Mouse (Mus musculus) T-cell, adult 2 months (primary cell): ENCODE measurements around the gene Snx11.
A peak's percentile ranks its signal among the peaks of the same experiment; 100 is the strongest.

Experiments used
- DNase-seq: peaks from one replicate; pipeline ENCODE4 v3.0.0; 2022; ENCODE audit warnings: low spot score

The Snx11 gene

DNA sequence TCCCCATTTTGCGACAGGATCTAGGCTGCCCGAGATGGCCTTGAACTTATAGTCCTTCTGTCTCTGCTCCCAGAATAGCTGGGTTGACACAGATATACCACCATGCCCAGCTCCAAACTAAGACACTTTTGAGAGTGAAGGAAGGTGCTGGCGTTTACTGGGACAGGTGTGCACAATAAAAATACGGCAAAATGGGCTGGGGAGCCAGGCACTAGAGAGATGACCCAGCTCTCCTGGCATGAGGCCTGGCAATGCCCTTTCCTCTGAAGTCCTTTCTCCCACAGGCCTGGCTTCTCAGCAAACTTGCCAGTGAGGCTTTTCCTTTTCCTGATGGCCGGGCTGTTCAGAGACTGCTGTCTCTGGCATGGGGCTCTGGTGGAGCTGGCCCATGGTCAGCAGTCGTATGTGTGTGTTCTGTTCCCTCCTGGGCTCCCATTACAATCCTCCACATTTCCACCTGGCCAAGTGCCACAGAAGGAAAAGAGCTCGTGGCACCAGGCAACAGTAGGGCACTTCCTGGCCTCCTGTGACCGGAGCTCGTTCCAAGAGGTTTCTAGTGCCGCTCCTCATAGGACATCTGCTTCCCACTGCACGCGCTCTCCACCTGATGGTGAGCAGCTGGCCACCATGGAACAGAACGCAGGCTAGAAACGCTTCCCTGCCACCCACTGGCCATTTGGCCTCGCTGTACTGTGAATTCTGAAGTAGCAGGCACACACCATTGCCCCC, 14.5 kb downstream of the Snx11 start:
- no peak for DNase-seq

DNA sequence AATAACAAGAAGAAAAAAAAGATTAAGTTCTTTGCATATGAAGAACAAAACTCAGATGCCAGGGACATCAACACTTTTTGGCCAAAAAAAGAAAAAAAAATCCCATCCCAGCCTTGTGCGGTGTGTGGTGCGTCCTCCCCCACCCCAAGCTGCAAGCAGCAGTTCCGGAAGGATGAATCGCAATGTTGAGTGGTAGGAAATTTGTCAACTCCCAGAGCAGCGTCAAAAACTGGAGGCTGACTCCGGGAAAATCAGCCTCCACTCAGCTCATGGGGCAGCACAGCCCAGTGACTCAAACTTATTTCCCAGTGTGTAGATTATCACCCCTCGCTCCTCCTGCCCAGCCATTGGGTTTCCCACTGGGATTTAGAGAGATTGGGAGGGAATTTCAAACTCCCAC, 15.4 kb downstream of the Snx11 start:
- DNase-seq: no peak

DNA sequence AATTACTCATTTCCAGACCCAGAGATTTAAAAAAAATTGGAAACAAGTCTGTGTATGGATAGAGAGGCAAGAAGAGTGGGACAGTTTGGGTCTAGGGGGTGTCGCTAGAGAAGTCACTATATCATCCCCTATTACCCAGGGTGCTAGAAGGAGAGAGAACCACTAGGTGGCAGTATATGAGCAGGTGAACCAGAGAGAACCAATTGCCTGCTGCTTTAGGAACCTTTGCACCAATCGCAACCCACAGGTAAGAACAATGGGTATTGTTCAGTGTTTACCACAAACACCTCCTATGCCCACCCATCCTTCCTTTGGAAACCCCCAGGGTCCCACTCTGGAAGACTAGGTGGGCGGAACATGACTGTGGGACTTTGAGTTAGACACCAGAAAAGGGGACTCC, 17.3 kb downstream of the Snx11 start:
- peak; percentile 64 for DNase-seq

- no peak for DNase-seq
These were observed 19.0 kb downstream of the Snx11 start for GRCm38 (mm10) chr11:96758402-96758801.

GRCm38 (mm10) chr11:96757421-96757820, 19.9 kb downstream of the Snx11 start:
- DNase-seq: no peak

DNA sequence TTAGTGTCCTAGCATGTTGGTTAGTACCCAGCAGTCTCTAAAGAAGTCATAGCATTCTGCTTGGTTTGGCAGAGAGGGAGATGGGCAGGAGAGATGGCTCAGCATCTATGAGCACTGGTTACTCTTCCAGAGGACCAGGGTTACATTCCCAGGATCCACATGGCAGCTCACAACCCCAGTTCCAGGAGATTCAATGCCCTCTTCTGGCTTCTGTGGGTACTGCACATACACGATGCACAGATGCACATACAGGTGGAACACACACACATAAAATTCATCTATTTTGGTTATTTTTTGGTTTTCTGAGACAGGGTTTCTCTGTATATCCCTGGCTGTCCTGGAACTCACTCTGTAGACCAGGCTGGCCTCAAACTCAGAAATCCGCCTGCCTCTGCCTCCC, 22.1 kb downstream of the Snx11 start:
- no peak for DNase-seq

DNA sequence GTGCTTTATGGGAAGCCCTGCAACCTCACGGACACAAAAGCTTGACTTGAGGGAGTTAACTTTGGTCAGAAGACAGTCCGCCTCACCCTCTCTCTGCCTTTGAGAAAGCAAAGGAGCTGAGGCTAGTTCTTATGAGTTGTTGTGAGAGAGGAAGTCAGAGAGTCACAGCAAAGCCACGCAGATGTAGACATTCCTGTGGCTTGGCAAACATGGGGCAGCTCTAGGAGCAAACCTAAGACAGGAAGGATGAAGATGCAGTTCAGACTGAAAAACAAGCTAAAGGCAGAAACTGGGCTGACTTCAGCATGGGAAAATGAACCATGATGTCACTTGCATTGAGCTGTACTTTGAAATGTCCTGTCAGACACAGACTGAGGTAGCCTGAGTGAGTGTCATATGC, 29.8 kb downstream of the Snx11 start:
- DNase-seq: no peak

DNA sequence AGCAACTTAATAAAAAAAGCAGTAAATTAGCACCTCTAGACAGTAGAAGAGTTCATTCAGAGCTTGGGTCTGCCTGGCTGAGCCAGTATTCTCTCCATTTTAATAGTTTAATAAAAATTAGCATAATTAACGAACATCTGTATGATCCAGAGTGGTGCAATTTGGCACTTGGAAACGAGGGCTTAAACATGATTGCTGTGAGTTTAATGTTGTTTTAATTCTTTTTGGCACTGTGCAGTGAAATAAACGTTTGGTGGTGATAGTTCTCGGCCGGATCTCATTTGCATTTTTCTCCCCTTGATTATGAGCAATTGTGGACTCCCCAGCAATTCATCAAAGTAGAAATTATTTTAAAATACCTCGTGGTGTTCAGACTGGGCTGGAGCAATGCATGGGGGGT, 30.7 kb downstream of the Snx11 start:
- no peak for DNase-seq

DNA sequence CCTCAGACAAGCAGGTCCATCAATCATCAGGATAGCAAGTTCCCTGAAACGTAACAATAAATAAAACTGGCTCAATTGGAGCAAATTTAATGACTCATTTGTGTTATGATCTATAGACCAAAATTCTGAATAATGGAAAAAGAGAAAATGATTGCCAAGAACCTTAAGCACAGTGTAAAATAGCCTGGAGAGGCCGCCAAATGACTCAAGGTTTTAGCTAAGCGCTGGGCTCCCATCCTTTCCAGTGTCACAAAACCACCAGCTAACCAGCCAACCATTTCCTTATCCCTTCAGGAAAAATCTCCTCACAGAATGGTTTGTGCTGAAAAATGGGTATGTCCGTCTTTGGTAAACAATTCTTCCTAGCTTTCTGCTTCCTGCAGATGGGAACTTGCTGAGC, 33.5 kb downstream of the Snx11 start:
- DNase-seq: no peak

GRCm38 (mm10) chr11:96743000-96743399, 34.4 kb downstream of the Snx11 start:
- no peak for DNase-seq

- DNase-seq: no peak
These were observed 35.4 kb downstream of the Snx11 start for GRCm38 (mm10) chr11:96741995-96742394.

DNA sequence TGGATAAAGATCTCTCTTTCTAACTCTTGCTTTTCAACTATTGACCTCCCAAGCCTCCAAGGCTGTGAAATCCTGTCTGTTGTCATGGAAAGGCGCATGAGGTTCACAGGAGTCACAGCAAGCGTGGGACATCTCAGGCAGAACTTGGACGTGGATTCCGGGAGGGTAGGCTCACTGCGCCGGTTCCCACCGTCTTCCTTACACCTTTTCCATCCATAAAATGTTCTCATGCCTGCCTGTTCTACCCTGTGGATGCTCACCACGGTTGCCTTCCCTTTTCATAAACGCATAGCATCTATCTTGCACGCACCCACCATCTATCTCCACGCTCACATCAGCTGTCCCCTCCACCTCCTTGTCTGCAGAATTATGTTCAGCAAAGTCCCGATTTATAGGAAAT, 36.6 kb downstream of the Snx11 start:
- no peak for DNase-seq

- DNase-seq: no peak
These were observed 39.5 kb downstream of the Snx11 start for GRCm38 (mm10) chr11:96737673-96738471.

DNA sequence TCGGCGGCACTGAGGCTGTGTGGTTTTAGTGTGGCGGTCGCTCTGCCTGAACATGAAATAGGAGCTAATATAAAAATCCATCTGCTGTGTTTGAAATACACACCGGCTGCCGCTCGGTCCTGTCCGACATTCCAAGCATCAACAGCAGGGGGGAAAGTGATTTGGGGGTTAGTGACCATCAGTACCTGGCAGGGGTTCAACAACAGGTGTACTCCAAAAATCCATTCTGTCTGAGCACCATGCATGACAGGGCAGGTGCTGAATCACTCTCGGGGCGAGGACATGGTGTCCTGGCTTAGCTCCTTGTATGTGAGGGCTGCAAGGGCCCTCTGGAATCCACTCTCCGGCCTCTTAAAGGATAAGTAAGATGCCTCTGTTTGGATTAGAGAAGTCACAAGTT, 41.0 kb downstream of the Snx11 start:
- no peak for DNase-seq

DNA sequence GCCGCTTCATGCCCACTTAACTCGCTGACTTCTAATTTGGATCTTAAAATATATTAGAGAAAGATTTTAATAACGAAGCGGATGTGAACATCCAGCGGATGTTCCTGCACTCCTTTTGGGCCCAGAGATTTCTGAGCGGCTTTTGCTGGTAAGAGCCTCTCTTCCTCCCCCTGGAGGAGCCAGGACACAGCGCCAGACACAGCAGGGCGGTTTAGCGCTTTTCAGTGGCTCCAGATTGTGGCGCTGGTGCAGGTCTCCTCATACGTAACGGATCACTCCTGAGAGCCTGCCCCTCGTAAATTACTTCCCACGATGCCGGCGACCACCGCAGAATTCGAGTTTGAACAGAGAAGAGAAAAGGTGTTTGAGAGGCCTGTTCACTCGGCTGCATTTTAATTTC, 41.5 kb downstream of the Snx11 start:
- no peak for DNase-seq

DNA sequence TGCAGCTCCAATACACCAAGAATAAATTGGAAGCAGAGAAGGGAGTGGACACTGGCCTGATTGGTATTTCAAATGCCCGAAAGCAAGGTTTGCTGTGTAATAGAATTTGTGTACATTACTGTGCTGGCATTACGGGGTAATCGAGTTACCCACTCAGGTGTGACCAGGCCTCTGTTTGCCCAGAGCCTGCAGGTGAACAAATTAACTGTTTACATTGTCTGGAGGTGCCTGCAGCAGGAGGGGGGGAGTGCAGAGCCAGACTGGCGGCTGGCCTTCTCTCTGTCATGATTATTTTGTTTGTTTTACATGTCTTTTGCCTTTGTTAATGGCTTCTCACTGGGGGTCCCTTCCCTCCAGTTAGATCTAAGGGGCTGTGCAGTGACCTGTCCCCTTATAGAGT, 44.7 kb downstream of the Snx11 start:
- no peak for DNase-seq

DNA sequence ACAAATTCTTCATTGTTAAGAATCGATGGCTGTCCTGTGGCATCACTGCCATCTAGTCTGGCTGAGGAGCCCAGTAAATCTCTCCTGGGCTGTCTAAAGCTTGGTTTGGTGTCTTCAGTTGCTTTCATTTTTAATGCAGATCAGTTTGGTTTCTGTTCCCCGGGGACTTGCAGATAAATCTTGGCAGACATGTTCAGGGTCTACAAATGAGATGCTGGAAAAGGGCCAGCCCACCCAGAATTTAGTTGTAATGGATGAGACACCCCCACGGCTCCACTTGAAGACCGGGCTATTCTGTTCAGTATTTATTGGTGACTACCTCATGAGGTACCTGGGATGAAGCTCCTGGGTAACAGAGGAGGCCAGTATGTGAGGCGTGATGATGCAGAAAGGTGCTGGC, 47.0 kb downstream of the Snx11 start:
- DNase-seq: no peak

- no peak for DNase-seq
These were observed 47.9 kb downstream of the Snx11 start for GRCm38 (mm10) chr11:96729462-96729861.

- no peak for DNase-seq
These were observed 48.8 kb downstream of the Snx11 start for GRCm38 (mm10) chr11:96728577-96728976.

DNA sequence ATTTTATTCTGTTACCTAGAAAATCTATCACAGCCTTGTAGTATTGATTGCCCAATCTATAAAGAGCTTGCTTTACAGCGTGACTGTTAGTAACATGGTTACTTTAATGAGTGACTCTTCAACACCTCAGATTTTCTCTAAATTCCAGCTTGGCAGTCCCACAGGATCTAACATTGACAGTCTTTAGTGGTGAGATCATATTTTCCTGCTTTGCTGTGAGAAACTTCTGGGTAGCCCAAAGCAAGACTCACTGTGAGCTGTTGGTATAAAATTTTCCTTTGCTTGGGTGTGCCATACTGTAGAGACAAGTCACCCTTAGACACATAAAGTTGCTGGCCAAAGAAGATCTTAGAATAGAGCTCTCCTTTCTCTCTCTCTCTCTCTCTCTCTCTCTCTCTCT, 51.5 kb downstream of the Snx11 start:
- no peak for DNase-seq

GRCm38 (mm10) chr11:96718609-96719008, 58.8 kb downstream of the Snx11 start:
- no peak for DNase-seq
